Mouse (Mus musculus): ENCODE measurements at regions not wholly inside any gene's neighbourhood (a gene's known extent, or its start where the extent isn't known, plus 50 kb on each side); places are given as distances from the start of the nearest gene placed in this dataset.

DNA sequence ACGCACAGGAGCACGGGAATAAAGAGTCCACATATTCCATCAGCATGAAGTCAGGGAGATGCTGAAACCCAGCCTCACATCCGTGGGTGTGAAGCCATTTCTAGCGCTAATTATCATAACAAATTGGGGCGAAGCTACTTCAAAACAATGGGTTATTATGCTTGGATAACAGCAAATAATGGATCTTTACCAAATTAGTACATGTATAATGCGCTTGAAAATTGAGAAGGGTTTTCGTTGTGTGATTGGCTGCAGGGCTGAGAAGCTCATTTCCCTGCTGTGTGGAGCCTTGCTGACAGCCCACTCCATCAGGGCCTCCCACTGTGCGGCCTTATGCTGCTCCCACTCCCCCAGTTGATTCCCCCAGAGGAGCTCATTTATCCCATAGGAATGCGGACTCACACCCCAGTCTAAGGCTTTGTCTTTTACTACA lies 597.7 kb downstream of the Ets1 start:
- DNase-seq: peak; percentile 22

DNA sequence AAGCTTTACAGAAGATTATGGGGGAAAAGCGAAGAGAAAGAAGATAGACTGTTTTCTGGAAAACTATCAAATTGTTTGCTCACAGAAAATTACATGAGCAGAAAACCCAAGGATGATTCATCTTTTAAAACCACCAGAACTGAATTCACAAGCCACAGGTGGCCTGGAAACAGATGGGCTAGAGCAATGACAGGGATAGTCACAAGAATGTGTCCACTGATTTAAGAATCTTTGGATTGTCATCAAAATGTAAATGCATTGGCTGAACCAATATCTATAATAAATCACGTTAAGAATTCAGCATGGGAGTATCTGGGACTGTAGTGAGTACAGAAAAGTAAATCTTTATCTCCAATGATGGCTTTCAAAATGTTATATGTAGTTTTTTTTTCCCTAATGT lies 602.2 kb downstream of the Ets1 start:
- DNase-seq: no peak

DNA sequence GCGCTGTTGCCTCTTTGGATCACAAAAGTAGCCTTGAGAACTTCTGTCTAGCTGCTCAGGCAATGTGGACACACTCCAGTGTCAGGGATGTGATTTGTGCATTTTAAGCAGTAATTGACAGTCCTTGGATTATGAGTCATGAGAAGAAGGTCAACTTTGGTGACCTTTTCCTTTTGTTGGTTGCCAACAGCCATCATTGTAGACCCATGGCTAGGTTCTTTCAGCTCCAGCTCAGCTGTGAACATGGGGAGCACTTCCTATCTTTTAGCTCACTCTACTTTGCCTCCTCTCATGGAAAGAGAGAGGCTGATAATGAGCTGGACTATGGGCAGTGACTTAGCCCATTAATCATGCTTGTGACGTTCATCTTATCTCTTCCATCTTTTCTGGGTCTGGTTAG lies 602.8 kb downstream of the Ets1 start:
- DNase-seq: no peak

DNA sequence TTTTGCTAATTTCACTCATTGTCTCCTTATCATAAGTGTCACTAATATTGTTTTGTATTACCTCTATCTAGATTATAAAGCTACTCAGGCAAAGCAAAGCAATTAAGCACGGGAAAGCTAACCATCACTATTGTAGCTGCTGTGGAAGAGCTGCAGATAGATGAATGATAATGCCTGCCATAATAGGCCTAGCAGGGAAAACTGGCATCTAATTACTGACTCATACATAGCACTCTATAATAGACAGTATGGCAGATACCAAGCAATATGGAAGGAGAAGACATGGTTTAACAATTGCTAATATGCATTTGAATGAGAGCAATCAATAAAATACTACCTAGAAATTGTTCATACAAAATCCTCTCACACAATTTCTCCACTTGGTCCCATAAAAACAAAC lies 604.5 kb downstream of the Ets1 start:
- no peak for DNase-seq

DNA sequence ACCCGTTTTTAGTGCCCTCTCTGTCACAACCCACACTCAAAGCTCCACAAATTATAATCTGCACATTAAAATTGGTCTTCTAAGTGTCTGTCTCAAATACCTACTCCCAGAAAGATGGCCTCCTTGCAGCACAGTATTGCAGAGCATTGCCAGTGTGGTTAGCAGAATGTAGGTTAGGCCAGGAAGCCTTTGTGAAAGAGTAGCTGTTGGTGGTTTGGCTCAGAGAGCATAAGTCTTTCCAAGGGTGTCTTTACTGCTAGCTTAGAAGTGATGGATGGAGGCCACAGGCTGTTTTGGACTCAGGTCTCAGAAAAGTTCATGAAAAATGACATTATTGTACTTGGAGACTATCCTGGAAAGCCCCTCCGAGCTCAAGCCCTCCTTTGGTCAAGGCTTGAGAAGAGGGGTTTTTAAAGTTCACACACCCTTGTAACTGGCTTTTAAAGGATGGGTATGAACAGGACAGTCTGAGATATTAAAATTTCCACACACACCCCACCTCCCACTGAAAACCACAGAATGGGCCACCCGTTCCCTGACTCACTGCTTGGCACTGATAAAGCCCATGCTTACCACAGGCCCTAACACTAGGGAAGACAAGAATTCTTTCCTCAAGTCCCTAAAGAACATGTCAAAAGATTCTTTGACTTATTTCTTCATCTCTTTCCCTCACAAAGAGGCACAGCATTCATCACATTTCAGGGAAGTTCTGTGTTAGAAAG lies 605.1 kb downstream of the Ets1 start:
- no peak for DNase-seq

DNA sequence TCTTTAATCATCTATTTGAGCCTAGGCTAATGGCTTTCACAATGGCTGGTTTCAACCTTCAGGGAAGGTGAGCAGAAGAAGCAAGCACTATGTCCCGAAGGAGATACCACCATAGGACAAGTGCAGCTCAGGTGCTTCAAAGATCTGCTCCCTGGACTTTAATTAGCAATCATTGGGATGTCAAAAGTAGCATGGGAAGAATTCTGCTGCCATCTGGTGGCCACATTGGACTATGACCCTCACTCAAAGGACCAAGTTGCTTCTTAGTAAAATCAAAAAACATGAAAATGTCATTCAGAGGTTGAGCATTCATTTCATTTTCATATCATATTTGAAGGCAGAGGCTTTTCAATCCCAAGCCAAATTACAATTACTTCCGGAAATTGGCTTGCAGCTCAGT lies 610.9 kb downstream of the Ets1 start:
- peak; percentile 16 for DNase-seq

DNA sequence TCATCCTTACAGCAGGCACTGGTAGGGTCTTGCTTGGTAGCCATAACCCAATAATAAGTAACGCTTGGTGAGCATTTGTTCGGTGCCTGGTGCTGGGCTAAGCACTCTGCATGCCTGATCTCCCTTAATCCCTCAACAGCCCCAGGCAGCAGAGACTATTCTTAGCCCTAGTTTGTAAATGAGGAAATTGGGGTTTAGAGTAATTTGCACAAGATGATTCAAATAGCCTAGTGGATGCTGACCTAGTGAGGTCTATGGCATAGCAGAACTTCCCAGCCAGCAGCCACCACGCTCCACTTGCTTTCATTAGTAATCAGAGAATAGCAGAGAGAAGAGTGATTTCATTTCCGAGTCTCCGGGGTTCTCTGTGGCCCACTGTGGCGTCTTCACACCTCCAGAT lies 622.2 kb downstream of the Ets1 start:
- no peak for DNase-seq

DNA sequence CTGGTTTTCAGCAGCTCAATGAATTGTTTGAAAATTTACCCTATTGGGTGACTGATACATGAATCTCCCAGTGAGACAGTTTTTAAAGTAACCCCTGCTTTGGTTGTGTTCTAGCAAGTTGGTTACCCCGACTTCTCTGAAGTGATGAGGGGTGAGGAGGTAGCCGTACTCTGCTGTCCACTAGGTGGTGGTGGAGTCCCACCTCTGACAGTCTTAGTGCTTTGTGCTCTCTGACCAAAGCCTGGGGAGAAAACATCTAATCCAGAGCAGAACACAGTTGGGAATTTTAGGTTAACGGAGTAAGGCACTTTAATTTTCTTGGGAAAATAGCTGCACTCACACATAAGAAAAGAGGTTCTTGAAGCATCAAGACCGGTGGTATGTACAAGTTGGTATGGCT lies 624.1 kb downstream of the Ets1 start:
- peak; percentile 70 for DNase-seq

DNA sequence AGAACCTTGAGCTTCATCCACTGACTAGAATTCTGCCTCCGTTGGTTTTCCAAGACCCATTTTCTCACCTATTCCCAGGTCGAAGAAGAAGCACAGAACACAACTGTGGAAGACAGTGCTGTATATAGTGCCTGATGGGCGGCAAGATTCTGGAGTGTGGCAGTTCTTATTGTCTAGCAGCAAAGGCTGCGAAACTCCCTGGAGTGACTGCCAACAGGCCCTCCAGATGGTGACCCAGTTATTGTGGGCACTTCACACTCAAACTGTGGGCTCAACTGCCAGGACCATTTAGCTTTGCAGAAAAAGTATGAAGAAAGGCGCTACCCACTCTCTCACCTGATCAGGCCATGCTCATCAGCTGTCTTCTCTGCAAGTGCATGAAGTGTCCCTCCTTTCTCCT lies 653.4 kb downstream of the Ets1 start:
- peak; percentile 92 for DNase-seq

DNA sequence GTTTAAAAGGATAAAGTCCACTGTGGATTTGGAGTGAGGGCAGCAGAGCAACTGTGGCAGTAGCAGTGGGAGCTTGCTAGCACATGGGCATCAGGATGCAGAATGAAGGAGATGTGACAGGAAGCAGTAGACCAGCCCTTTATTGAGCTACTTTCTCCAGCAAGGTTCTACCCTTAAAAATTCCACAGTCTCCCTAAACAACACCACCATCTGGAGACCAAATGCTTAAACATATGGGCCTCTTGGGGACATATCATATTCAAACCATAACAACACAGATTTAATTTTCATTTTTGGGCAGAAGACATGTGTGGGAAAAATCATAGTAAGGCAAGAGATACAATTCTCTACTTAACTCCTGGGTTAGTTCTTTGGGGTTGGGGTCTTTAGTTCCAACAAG lies 656.1 kb downstream of the Ets1 start:
- DNase-seq: peak; percentile 40

DNA sequence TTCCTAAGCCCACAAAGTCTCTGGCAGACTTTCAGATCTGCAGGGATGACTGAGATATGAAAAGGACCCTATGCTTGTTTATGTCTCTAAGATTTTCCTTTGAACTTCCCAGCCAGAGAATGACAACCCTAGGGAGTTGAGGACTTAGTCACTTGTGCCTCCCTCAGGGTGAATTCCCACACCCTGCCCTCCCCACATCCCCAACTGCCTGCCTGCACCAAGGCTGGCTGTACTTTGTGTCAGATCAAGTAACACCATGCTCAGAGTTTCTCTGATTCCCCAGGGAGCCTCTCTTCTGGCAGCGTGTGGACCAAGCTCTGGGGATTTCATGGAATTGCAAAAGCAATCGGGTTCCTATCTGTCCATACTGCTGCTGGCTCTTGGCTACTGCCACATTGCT lies 659.9 kb downstream of the Ets1 start:
- DNase-seq: no peak

DNA sequence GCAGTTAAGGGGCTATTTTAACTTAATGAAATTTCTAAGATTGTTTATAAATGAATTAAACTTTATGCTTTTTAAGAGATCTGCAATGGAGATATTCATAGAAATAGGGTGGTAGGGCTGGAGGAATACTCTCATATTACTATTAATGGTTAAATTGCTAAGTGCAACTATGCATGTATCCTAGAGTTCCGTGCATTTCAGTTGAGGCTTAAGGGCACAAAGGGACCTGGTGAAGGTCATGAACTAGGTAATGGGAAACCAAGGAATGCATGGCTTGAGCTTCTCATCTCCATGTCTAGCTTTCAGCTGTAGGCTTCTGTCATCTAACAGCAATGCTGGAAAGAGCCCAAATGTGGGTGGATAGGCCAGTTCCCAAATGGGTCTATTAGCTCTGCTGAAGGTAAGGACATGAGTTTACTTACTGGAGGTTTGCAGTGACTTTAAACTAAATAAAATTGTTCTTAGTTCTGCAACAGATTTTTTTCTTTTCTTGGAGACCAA lies 683.6 kb downstream of the Ets1 start:
- no peak for DNase-seq

DNA sequence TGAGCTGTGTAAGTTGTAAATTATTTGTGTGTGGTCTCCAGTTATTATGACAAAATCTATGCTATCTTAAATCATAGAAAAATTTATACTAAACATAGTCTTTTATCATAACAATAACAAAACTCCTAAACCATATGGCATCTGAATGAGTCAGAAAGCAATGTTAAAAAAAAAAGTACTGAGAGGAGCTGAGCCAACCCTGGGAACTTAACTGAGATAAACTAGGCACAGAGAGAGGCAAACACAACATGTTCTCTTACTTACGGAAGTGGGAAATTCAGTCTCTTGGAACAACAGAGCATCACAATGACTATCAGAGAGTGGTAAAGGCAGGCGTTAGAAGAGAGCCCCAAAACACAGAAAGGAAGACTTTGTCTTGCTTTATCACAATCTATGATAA lies 691.7 kb downstream of the Ets1 start:
- no peak for DNase-seq

DNA sequence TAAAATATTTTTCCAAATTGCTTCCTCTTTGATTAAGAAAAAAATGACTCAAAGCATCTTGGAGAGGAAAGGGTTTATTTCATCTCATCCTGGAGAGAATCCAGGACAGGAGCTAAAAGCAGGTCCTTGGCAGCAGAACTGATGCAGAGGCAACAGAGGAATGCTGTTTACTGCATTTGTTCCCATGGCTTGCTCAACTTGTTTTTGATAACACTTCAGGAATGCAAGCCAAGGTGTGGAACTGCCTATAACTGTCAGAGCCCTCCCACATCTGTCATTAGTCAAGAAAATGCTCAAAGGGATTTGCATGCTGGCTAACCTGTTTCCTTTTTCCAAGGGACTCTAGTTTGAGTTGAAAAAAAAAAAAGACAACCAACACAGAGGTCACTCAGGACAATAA lies 714.2 kb downstream of the Ets1 start:
- DNase-seq: no peak

DNA sequence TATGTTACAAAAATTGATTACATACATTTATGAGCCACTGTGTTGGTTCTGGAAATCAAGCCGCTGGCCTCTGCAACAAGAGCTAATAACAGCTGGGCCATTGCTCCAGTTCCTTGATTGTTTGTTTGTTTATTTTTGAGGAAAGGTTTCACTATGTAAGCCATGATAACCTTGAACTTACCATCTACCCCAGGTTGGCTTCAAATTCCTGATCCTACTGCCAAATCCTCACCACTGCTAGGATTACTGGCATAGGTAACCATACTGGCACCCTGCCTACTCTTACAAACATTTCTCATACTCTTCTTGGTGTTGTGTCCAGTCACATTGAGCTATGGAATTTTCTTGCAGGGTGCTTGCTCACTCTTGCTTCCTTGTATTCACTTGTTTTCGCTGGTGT lies 720.6 kb downstream of the Ets1 start:
- no peak for DNase-seq

DNA sequence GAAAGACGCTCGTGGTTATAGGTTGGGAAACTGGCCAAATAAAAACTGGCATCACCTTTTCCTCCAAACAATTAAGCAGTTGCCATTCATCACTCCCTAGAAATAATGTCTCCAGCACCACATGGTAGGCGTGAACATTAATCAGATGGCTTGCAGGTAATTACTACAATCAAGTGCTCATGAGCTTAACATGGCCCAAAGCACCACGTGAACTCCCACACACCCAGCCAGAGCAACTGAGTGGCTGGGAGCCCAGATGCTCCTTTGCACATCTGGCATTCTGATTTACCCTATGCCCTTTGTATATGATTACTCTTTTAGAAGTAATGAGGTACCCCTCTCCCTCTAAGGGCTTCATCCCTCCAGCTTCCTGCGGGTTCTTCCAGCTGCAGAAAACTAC lies 724.9 kb downstream of the Ets1 start:
- DNase-seq: no peak

DNA sequence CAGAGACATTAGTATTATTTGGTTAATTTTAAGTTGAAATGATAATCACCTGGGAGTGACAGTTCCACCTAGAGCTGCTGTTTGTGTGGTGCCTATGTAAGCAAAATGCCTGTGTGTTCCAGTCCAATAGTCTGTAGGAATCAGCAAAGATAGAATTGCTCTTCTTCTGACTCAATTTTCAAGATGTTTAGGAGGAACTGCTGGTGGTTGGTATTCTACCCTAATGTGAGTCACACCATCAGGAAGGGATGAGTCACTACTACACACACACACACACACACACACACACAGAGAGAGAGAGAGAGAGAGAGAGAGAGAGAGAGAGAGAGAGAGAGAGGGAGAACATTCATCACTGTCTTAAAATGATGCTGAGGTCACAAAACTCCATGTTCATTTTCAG lies 753.1 kb downstream of the Ets1 start:
- no peak for DNase-seq

DNA sequence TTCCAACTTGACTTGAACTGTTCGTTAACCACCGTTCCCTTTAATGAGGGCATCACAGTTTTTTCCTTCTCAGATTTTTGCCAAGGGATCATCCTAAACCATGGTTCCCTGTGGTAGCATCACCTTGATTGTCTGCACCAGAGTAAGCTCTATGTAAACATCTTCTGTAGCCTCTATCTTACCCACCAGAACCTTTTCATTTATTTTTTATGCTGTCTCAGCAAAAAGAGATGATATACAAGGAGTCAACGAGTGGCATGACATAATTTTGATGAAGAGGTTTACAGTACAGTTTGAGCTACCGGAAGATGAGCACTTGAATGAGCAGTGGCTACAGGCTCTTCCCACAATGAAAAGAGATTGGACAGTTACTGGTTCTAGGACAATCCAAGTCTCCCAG lies 768.7 kb downstream of the Ets1 start:
- no peak for DNase-seq

DNA sequence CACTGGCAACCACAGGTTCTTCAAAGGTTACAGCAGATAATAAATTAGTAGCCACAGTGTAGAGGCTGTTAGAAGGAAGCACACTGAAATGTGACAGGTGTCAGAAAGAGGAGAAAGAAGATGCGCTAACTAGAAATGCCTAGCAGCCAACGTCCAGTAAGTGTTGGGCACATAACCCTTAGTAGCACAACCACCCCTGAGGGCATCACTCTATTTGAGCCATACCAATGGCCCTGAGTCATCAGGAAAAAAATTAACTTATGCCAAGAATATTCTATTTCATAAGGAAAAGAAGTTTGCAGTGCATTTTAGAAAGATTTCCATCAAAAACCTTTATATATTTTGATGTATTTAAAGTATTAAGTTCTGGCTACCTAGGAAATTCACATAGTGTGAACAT lies 771.5 kb downstream of the Ets1 start:
- DNase-seq: no peak

DNA sequence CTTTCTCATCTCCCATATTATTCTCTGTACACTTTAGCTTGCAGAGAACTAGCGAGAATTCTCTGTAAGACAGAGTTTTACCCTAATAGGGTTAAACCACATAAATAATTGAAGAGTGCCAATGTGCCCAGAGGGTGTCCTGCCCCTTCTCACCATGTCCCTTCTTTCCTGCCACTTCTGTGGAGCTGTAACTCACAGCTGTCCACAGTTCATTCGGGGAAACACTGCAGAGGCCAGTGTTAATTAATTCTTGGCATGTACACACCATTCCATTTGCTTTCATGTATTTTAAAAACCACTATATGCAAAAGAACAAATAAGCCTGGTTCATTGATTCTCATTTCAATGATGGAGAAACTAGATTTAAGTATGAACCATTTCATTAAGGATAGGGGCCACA lies 787.8 kb downstream of the Ets1 start:
- no peak for DNase-seq

DNA sequence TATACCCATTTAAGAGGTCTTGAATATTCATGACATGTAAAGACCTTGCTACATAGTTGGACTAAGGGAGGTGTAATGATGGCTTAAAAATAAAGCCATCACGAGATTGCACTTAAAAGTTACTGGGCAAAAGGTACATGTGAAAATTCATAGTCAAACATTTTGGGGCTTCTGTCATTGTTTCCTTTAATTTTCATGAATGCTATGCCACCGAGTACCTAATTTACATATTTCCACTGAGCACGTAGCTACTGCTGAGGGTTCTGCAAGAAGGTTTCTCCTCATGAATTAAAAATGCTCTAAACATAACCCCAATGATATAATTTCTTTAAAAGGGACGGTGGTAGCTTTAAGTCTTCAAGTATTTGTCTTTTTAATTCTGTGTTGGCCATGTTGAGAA lies 800.4 kb downstream of the Ets1 start:
- DNase-seq: no peak

DNA sequence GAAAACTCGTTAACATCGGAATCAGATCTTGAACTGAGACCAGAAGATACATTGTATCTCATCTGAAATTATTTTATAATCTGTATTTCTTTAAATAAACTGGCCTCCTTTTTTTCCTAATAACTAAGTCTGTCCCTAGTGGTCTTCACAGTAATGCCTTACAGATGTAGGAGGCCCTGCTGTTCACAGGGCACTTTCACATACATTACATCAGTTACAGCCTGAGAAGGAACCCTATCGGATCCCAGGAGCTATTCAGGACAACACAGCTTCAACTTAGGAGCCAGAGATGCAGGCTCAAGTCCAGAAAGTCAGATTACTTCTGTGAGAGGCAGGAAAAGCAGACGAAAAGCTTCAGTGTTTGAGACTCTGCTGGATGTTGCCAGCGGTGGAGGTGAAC lies 806.2 kb downstream of the Ets1 start:
- no peak for DNase-seq

DNA sequence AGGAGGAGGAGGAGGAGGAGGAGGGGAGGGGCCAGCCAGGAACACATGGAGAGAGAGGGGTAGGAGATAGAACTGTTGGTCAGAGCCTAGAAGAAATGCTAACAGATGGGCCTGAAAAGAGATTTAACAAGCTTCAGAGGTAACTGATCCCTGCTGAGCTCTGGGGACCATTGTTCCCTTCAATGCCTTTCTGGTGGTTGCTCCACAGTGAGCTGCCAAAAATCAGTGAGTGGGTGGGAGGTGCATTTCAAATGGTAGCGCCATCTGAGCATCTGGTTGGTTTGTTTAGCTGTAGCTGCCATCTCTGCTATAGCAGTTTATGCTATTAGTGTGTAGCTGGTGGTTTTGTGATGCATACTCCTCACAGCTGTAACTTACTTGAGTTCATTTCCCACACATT lies 809.9 kb downstream of the Ets1 start:
- no peak for DNase-seq

DNA sequence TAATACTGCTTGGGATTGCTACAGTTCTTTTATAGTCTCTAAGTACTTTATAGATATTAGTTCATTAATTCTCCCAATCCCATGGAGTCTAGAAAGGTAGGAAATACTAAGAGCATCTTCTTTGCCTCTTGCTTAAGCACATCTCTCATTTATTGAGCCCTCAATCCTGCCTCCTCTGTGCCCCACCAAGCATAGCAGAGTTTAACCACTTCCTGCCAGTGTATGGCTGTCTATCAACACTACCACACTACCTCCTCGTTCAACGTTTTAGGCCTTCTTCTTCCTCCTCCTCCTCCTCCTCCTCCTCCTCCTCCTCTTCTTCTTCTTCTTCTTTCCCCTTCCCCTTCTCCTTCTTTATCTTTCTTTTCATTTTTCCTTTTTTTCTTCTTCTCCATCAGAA lies 839.1 kb downstream of the Ets1 start:
- DNase-seq: no peak

DNA sequence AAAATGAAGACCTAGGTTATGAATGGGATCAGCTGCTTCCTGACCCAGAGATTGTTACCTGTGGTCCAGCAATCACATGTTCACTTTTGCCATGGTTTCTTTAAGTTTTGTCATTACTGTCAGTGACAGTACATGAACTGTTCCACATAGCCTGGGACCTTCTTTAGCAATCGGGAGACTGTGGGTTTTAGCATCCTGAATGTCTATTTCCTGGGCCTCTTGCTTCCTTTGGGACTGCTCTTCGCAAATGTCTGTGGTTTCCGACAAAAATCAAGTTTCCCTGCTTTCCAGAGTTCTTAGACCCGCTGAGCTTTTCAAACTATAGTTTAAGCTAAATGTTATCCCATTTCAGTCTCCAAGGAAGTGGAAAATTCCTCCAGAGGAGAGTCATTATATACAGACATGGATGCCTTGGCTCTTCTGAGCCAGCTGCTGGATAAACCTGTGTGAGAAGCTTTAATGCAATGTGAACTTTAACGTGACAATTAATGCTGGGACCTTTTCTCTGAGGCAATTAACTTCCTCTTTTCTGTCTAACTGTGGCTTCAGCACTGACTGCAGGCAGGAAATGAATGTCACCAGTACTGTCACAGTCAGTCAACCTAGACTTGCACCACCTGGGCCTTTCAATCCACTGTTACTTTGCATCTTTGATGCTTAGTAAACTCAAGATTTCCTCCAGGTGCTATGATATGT lies 847.0 kb downstream of the Ets1 start:
- DNase-seq: no peak

All from cerebellum, adult 9-11 months (tissue).